Mouse (Mus musculus) ovary, adult 2 months (tissue): ENCODE data around the gene Rpgrip1l. TPM values are rescaled to one million over a fixed set of nuclear protein-coding genes. Genes with fewer than 3 reads are reported as not detected.

Experiments
- polyA plus RNA-seq: library from polyadenylated mRNA; depleted of rRNA; stranded (reverse); fragments of >200 nt; gene quantifications from 2 replicates; pipeline ENCODE4 v1.2.3, GENCODE M21; 2012; rRNA removed

Rpgrip1l gene
- polyA plus RNA-seq, result 1.1 and 1.7 TPM in 2 replicates

GRCm38 (mm10) chr8:91312835-91313832 lies at the start of gene Rpgrip1l, which contains the start of gene Fto:
Gene Rpgrip1l, minus strand, starts transcription at chr8:91313262.
Gene Fto, plus strand, starts transcription at chr8:91313525.

DNA sequence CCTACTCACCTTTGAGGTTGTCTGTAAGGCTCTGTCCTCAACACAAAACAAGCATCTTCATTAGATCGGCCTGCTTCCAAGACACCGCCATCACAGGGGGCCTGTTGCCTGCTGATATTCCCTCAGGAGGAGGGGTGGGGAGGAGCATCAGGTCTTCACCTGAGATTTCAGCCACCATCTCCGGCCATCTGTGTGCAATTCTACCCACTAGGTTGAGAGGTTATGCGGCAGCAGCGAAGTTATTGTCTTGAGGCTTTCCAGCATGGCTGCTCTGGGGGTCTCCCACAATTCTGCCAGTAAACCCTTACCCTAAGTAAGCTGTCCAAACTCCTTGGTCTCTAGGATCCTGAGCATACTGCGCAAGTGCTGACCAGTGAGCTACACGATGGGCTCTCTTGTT lies 113.2 kb downstream of the Rpgrip1l start, which contains the start of gene Aktip:
Aktip (minus strand) TSS at position 101 of the 400 bp plus-strand sequence.

Other genes with a start within 250 kb of the Rpgrip1l start
- gene Rbl2, start 243.2 kb downstream of the Rpgrip1l start, polyA plus RNA-seq, result 18.9 and 23.1 TPM in 2 replicates
- 20.7 and 27.6 TPM in 2 replicates for gene Aktip, start 113.3 kb downstream of the Rpgrip1l start, polyA plus RNA-seq
- gene Fto, start 263 bp upstream of the Rpgrip1l start, polyA plus RNA-seq, result 34.1 and 43.3 TPM in 2 replicates